12 mouse cellular contexts compared by ENCODE assay signal in genomic region chr7:80865521-80865920, GRCm38 (mm10). TPM values are rescaled to one million over a fixed set of nuclear protein-coding genes. Genes with fewer than 3 reads are reported as not detected.
A peak's percentile ranks its signal among the peaks of the same experiment; 100 is the strongest.
DNase-seq lines count a peak whose midpoint lies in the region; ATAC-seq and TF ChIP-seq lines count a peak whose summit lies in the region.
"Had no signal": no experiment of that assay in that cellular context is flagged by ENCODE, and none has a peak within 500 bp of the region (broad histone marks: within the 10 kb centered on the region; RNA-seq: fewer than 3 reads in every experiment).

No protein-coding gene starts in this region.

- intact Hi-C loops in left cerebral cortex, postnatal 4 days (cut with DNase I) = no loop called here

- peak; percentile 8 for ATAC-seq in activated CD4-positive, CD25-positive, alpha-beta regulatory T cell, adult 4 months

- H3K36me3 ChIP-seq in kidney, adult 2 months (ENCODE audit: control insufficient read depth, insufficient read depth, low read length) = peaks cover 3% of the 10 kb centered on the region; the same call in 1 of the 2 replicates

- H3K4me1 ChIP-seq in kidney, adult 2 months (ENCODE audit: control insufficient read depth, insufficient read depth, low read length) = peaks cover 21% of the 10 kb centered on the region

- H3K27ac ChIP-seq in kidney, adult 2 months (ENCODE audit: insufficient read depth, low read depth, low read length) = peak overlapping the region; percentile 0; the same call in 1 of the 2 replicates
- H3K27ac ChIP-seq: hindbrain, embryonic 15.5 days; limb, embryonic 13.5 days had no signal

- TF ChIP-seq POLR2A in kidney, adult 2 months (IDR thresholded peaks at IDR 0.05; ENCODE audit: low read depth, low read length) = no peak

- H3K4me3 ChIP-seq in kidney, adult 2 months (ENCODE audit: insufficient read depth, low read depth, low read length) = no peak overlapping the region
- H3K4me3 ChIP-seq: erythroblast, embryonic 14.5 days; hindbrain, embryonic 15.5 days; limb, embryonic 13.5 days had no signal

- H3K27me3 ChIP-seq in kidney, adult 2 months (replicated peaks; ENCODE audit: control insufficient read depth, insufficient read depth, low read length) = no peaks in the 10 kb centered on the region
- H3K27me3 ChIP-seq: hindbrain, embryonic 15.5 days; limb, embryonic 13.5 days had no signal

- no peak for TF ChIP-seq CTCF in kidney, adult 2 months (conservative IDR thresholded peaks at IDR 0.05; ENCODE audit: insufficient read depth, insufficient read length, low read depth, low read length)

- DNase-seq in kidney, adult 2 months = no peak
- DNase-seq in kidney, postnatal 10 days = no peak
- DNase-seq in CD4-positive helper T cell, adult 2 months (ENCODE audit: low read depth, low spot score) = peak; percentile 63
- peak; percentile 70 for DNase-seq in naive thymus-derived CD4-positive, alpha-beta T cell, adult 2 months (ENCODE audit: low read depth)
- no peak for DNase-seq in gastrocnemius, postnatal 4 days (ENCODE audit: low spot score in 2 of 2)
- DNase-seq in left cerebral cortex, postnatal 4 days = no peak
- DNase-seq: midbrain, embryonic 14.5 days; right cerebral cortex, postnatal 25 days had no signal

- 84% methylated on average over 7 of the region's 7 CpGs for WGBS in kidney, adult 2 months

RNA-seq across cellular contexts. Expression of gene Zscan2, which starts 4.8 kb away (rescaled TPM):
- polyA plus RNA-seq in kidney, adult 2 months (2012; rRNA removed) = 5.2 and 5.4 TPM in 2 replicates
- polyA plus RNA-seq in activated CD4-positive, CD25-positive, alpha-beta regulatory T cell, adult 4 months (2017; shearing (Covaris generic)) = 1 to 10 TPM; 3.0 to 3.3 TPM
- total RNA-seq in gastrocnemius, postnatal 4 days (2021) = 1 to 10 TPM; 5.5 TPM
- 10 to 100 TPM; 20.3 to 21.3 TPM for total RNA-seq in left cerebral cortex, postnatal 4 days (2021)

RNA-seq across cellular contexts. Expression of gene Wdr73, which starts 35.5 kb away (rescaled TPM):
- 15.4 and 16.1 TPM in 2 replicates for polyA plus RNA-seq in kidney, adult 2 months (2012; rRNA removed)
- polyA plus RNA-seq in activated CD4-positive, CD25-positive, alpha-beta regulatory T cell, adult 4 months (2017; shearing (Covaris generic)) = 10 to 100 TPM; 22.5 to 27.1 TPM
- 1 to 10 TPM; 9.1 to 9.5 TPM for total RNA-seq in gastrocnemius, postnatal 4 days (2021)
- total RNA-seq in left cerebral cortex, postnatal 4 days (2021) = 10 to 100 TPM; 29.6 to 36.7 TPM

RNA-seq across cellular contexts. Expression of gene Nmb, which starts 39.4 kb away (rescaled TPM):
- polyA plus RNA-seq in kidney, adult 2 months (2012; rRNA removed) = 4.6 and 5.0 TPM in 2 replicates
- polyA plus RNA-seq in activated CD4-positive, CD25-positive, alpha-beta regulatory T cell, adult 4 months (2017; shearing (Covaris generic)) = 10 to 100 TPM; 58.7 to 67.5 TPM
- total RNA-seq in gastrocnemius, postnatal 4 days (2021) = 1 to 10 TPM; 2.5 to 4.9 TPM
- 1 to 10 TPM; 8.4 to 9.0 TPM for total RNA-seq in left cerebral cortex, postnatal 4 days (2021)
- polyA plus RNA-seq: erythroblast, embryonic 14.5 days had no signal

RNA-seq across cellular contexts. Expression of gene Iqgap1, which starts 39.7 kb away (rescaled TPM):
- 38.1 and 42.0 TPM in 2 replicates for polyA plus RNA-seq in kidney, adult 2 months (2012; rRNA removed)
- 100 to 1,000 TPM; 203 to 267 TPM for polyA plus RNA-seq in activated CD4-positive, CD25-positive, alpha-beta regulatory T cell, adult 4 months (2017; shearing (Covaris generic))
- 10 to 100 TPM; 80.1 to 83.1 TPM for total RNA-seq in gastrocnemius, postnatal 4 days (2021)
- total RNA-seq in left cerebral cortex, postnatal 4 days (2021) = 10 to 100 TPM; 40.9 to 43.2 TPM

Comparison
In these comparisons a context has a peak if more than half of its experiments do, and no peak if none do; other contexts are left out.
1. DNase-seq: peak in CD4-positive helper T cell, adult 2 months (single experiment) and naive thymus-derived CD4-positive, alpha-beta T cell, adult 2 months (single experiment); none in kidney, adult 2 months (single experiment), kidney, postnatal 10 days (single experiment), gastrocnemius, postnatal 4 days (0 of 2) and left cerebral cortex, postnatal 4 days (single experiment).